1 mouse cellular context compared by ENCODE assay signal in the genomic region with DNA sequence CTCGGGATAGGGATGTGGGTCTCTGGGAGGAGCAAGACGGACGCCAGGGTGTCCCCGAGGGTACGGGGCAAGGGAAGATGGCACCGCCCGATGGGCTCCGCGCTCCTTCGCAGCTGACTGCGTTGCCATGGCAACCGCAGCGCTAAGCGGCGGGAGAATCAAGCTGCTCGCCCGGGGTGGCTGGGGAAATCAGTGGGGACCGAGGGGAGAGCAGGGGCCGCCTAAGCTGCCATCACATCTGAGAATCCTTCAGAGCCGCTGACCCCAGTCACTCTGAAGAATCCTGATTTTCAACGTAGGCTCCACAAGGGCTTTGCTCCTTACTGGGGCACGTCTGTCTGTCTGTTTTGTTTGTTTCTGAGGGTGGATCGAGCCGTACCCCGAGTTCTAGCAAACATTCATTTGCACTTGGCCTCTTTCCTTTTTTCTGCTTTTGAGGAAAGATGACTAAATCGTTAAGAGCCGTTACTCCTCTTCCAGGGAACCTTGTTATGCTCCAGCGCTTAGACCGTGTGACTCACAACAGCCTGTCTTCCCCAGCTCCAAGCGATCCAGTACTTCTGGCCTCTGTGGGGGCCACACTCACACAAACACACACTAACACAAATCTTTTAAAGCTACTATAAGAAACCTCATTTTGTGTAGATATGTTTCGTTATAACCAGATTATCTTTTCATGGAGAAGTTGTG.
TF ChIP-seq lines count a peak whose summit lies in the region.

No protein-coding gene starts in this region.

TF ChIP-seq in MEL, 35 proteins besides CTCF, POLR2A, EP300 and RAD21:
- TF ChIP-seq SIN3A (IDR thresholded peaks at IDR 0.05; ENCODE audit: low read length) (peak; percentile 97), MAFK (IDR thresholded peaks at IDR 0.05; ENCODE audit: borderline replicate concordance, low read depth, low read length) (no peak)
